Mouse (Mus musculus): ENCODE results near the gene Drap1.

Gene Drap1

DNA sequence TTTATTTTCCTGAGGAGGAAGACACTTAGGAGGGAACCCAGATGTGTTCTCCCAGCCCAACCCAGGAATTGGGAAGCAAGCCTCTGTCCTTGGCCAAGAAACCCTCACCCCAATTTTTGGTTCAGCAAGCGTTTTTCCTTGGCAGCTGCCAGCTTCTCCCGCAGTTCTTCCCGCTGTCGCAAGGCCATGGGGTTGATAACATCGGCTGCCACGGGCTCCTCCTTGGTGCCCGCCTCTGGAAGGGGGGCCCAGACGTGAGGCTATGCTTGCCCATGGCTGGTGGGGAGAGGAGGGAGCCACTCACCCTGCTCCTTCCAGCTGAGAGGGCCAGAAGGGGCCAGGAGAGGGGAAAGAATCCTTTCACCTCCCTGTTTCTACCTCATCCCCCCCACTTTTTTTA is 40.1 kb downstream of the Drap1 start:
- no peak for DNase-seq (ENCODE audit: low spot score in 2 of 2)

DNA sequence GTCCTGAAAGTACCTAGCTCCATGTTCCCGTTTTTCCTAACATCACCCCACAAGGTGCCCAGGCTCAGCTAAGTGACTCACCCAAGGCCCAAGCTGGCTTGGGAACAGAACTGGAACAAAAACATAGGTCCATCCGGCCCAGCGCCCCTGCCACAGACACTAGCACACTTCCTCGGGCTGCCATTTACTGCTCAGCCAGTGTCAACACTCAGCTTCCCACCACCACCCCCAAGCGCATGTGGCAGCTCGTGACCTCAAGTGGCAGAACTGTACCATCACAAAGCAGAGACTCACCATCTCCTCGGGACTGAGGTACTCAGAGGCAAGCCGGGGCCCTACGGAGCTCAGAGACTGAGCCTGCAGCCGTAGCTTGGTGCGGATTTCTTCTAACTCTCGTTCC is 41.5 kb downstream of the Drap1 start:
- no peak for DNase-seq (ENCODE audit: low spot score in 2 of 2)

DNA sequence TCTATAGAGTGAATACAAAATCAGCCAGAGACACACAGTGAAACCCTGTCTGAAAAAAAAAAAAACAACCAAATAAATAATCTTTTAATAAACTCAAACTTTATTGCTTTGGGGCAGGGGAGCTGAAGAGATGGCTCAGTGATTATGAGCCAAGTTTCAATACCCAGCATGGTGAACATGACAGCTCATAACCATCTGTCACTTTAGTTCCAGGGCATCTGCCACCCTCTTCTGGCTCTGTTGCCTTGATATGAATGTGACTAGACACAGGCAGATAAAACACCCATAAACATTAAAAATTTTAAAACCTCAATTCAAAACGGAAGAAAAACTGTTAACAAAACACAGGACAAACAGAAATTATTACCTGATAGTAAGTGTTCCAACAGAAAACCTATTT is 47.3 kb downstream of the Drap1 start:
- no peak for DNase-seq (ENCODE audit: low spot score in 2 of 2)

DNA sequence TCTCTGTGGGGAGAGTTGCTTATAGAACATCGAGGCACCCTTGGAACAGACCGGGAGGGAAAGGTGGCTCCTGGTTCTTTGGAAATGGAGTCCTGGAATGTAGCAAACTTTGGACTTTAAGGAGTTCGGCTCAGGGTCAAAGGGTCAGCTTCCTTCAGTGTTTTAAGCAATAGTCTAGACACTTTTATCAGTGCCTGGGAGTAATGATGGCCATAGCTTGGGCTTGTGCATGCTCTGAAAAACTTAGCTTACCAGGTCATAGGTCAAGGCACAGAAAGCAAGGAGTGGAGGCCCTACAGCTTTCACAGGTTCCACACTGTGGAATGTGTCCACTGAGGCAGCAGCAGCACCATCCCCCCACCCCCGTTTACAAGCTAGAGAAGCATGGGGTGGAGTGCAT is 50.0 kb downstream of the Drap1 start:
- no peak for DNase-seq (ENCODE audit: low spot score in 2 of 2)

DNA sequence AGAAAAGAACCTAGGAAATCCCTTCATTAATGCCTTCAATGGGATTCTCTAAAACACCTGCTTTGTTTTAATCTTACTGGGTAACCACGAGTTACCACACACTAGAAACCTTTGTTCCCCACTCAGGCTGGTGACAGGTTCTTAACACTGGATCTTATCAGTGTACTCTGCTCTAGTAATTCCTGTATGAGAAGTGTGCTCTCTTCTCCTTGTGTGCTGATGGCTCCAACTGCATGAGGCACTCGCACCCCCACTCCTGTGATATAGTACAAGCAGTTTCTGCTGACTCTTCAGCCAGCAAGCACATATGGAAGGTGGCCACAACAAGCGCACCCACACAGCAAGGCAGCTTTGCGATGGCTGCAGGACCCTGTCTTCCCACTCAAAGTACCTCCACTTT is 50.6 kb downstream of the Drap1 start:
- no peak for DNase-seq (ENCODE audit: low spot score in 2 of 2)
